Mouse (Mus musculus) gonadal fat pad, adult 2 months (tissue): Measurements from ENCODE around the gene Tmed10. TPM values are rescaled to one million over a fixed set of nuclear protein-coding genes. Genes with fewer than 3 reads are reported as not detected.

Experiments
- DNase-seq: peaks from one replicate; pipeline ENCODE4 v3.0.0-alpha.2; 2012; ENCODE audit warnings: low read depth
- polyA plus RNA-seq: library from polyadenylated mRNA; depleted of rRNA; stranded (reverse); fragments of >200 nt; gene quantifications from 2 replicates; pipeline ENCODE4 v1.2.3, GENCODE M21; 2012

Gene Tmed10
- polyA plus RNA-seq, 1 experiment: 269 TPM

DNA sequence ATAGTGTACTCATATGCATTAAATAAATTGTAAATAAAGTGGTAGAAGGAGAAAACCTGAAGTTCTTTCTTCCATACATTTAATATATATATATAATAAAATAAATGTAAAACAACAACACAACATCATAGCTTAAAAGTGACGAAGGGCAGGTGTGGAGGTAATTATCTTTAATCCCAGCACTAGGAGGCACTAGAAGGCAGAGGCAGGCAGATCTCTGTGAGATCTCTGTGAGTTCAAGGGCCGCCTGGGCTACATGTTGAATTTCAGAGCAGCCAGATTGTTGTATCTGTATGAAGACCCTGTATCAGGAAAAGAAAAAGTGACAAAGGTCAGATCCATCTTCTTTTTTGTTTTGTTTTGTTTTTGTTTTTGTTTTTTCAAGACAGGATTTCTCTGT, 3.6 kb upstream of the Tmed10 start:
- no peak for DNase-seq

GRCm38 (mm10) chr12:85373591-85374560, 771 bp downstream of the Tmed10 start:
- no peak for DNase-seq

DNA sequence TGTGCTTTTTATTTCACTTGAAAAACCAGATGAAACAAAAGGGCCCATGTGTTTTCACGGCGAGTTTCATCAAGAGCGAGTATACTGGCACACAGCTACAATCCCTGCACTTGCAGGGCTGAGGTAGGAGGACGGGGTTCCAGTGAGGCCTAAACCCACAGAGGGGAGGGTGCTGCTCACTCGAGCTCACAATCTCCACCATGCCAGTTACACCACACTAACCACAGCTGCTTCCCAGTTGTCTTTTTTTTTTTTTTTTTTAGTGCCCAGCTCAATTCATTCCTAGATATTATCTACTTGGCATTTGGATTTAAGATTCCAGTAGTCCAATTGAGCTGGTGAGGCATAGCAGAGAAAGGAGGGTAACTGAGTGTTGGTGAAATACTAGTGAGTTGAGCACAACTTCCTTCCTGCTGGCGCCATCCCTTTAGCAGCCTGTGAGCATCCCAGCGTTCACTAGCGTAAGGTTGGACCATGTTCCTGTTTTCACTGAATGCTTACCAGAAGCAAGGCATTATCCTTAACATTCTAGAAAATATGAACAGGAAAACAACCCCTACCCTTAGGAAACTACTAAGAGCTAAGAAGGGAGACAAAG, 2.5 kb downstream of the Tmed10 start:
- DNase-seq: no peak

- no peak for DNase-seq
These were observed 6.1 kb downstream of the Tmed10 start for GRCm38 (mm10) chr12:85368441-85369063.

DNA sequence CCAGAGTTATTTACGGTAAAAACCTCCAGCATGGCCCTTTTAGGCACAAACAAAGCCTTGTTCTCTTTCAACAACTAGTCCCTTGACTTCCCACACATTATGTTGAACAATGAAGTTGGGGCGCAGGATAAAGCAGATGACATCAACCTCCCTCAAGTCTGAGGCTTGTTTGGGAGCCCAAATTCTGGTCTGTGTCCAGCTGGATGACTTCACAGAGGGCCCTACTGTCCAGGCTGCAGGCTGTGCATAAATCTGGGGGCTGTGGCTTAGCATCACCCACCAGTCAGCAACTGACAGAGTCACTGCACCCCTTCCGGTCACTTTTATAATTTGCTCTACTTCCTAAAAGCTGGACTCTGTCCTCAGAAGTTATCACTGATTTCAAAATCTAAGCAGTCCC, 8.4 kb downstream of the Tmed10 start:
- no peak for DNase-seq

- no peak for DNase-seq
These were observed 12.1 kb downstream of the Tmed10 start for GRCm38 (mm10) chr12:85362510-85362909.

- no peak for DNase-seq
These were observed 13.1 kb downstream of the Tmed10 start for GRCm38 (mm10) chr12:85361580-85361979.

- DNase-seq: no peak
These were observed 13.5 kb downstream of the Tmed10 start for GRCm38 (mm10) chr12:85361165-85361564.

- no peak for DNase-seq
These were observed 20.6 kb downstream of the Tmed10 start for GRCm38 (mm10) chr12:85354061-85354460.

- DNase-seq: no peak
These were observed 24.0 kb downstream of the Tmed10 start for GRCm38 (mm10) chr12:85350407-85351232.

- DNase-seq: no peak
These were observed 26.3 kb downstream of the Tmed10 start for GRCm38 (mm10) chr12:85348338-85348737.

- no peak for DNase-seq
These were observed 27.5 kb downstream of the Tmed10 start for GRCm38 (mm10) chr12:85347196-85347595.

DNA sequence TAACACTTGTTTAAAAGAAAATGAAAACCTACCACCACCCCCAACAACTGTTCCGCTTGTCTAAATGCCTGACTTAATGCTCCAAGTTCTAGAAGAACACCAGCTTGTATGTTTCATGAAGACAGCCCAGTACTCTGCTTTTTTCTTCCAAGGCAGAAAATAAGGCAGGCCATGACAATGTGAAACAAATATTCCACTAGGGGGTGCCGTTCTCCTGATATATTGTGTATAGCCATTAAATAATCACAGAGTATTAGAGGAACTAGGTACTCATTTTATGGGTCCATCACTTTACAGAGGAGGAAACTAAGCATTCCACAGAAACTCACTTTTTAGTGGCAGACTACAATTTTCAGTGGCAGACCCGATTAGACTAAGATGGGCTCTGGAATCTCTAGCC, 28.3 kb downstream of the Tmed10 start:
- DNase-seq: no peak

DNA sequence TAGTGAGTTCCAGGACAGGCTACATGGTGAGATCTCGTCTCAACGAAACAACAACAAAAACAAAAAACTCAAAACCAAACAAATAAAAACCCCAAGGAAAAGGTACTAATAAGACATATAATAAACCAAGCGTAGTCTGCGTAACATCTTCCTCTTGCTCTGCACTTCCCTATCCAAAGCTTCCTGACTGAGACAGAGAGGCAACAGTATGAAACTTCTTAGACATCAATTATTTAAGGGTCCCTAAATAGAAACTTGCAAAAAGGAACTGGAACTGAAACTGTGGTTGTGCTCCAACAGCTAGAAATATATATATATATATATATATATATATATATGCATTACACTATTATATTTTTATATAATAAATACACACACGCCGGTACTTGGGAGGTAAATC, 29.1 kb downstream of the Tmed10 start:
- DNase-seq: no peak

DNA sequence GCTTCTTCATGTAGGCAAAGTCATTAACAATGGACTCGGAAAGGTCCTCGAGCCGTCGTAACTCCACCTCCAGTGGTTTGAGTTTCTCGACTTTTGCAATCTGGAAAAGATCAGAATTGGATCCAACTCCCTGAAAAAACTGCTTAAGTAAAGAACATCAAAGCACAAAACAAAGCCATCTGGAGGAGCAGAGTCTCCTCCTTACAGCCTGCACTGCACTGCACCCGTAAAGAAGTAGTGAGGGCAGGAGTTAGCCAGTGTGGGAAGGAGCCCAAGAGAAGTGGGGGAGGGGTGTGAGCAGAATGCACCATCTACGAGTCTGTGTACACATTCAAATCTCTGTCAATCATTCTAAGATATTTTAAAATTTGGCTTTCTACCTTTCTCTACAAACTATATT, 30.4 kb downstream of the Tmed10 start:
- DNase-seq: no peak

DNA sequence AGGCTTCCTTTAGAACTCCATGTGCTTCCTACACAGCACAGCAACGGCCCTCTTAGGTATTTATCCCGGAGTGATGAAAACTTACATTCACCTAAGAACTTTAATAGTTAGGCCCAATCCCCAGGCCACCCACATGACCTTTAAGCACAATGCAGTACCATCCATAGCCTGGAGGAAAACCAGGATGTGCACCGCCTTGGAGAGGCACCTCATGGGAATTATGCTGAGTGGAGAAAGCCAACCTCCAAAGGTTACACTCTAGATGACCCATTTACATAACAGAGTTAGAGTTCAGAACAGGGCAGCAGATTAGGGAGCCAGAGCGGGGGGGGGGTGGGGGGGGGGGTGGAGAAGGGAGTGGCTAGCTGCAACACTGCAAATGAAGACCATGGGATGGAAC, 32.3 kb downstream of the Tmed10 start:
- no peak for DNase-seq

GRCm38 (mm10) chr12:85341131-85341530, 33.5 kb downstream of the Tmed10 start:
- DNase-seq: no peak

- no peak for DNase-seq
These were observed 34.7 kb downstream of the Tmed10 start for GRCm38 (mm10) chr12:85339947-85340346.

GRCm38 (mm10) chr12:85339243-85339729, 35.4 kb downstream of the Tmed10 start, which contains the start of gene Nek9:
TSS of gene Nek9 (minus strand) at chr12:85339362.
- no peak for DNase-seq

DNA sequence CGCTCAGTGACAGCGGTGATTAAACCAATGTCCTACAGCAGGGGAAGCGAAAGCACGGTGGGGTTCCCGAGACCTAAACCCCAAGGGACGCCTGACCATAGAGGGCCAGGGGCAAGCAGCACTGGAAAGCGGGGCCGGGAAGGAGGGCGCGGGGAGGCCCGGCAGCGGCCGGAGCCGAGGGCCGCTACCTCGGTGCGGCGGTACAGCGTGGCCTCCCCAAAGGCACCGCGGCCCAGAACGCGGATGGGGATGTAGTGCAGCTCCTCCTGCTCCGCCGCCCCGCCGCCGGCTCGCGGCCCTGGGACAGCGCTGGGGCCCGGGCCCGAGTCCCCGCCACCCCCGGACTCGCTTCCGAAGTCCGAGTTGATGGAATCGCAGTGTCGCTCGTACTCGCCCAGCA, 35.8 kb downstream of the Tmed10 start:
- no peak for DNase-seq

GRCm38 (mm10) chr12:85337567-85338311, 36.9 kb downstream of the Tmed10 start:
- DNase-seq: no peak
